Mouse (Mus musculus) liver, embryonic 14.5 days (tissue): ENCODE data around the gene Sort1.

Experiments
- CTCF ChIP-seq: IDR thresholded peaks from 2 replicates; pipeline ENCODE4 v1.5.1; 2016; ENCODE audit warnings: antibody characterized with exemption, low read depth, control low read depth
- EP300 ChIP-seq: IDR thresholded peaks from 2 replicates; pipeline ENCODE4 v1.6.1; 2016; ENCODE audit warnings: antibody characterized with exemption, low read depth

DNA sequence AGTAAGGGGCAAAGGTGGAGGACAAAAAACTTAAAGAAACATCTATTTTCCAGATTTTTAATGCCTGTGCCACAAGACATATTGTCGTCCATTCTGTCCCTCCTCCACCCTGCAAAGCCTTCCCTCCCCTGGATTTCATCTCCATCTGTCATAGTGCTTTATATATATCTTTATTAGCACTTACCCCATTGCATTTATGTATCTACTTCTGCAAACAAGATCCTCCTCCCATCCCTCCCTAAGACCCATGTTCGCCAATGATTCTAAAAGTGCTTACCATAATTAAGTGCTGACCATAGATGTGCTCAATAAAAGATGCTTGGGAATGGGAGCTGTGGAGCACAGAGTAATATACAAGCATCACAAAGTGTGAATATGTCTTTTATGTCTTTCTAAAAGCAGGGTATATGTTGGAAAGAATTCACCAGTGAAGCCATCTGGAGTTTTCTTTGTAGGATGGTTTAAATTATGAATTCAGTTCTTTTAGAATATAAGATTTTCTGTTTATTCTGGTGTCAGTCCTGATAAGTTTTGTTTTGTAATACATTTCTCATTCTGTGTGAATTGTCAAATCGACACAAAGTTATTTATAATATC is 42.5 kb upstream of the Sort1 start:
- TF ChIP-seq CTCF (no peak), EP300 (no peak)
